Comparison of ENCODE assay signal across 19 mouse cellular contexts in the genomic region with DNA sequence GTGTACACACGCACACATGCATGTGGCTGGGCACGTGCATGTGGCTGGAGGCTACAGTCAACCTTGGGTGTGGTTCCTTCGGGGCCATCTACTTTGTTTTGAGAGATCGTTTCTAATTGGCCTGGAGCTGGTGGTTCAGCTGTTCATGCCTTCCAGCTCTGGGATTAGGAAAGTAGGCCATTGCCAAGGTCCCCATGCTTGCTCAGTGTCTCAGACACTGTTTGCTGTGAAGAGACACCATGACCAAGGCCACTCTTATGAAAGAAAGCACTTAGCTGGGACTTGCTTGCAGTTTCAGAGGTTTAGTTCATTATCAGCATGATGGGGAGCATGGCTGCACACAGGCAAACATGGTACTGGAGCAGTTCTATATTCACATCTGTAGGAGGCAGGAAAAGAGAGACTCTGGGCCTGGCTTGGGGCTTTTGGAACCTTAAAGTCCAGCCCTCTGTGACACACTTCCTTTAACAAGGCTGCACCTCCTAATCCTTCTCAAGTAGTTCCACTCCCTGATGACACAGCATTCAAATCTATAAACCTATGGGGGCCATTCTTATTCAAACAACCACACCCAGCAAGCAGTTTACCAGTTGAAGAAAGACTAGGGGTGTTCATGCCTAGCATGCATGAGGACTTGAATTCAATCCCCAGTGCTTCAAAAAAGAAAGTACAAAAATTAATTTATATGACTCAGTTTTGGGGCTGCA. TPM values are rescaled to one million over a fixed set of nuclear protein-coding genes. Genes with fewer than 3 reads are reported as not detected.
"Had no signal": no experiment of that assay in that cellular context is flagged by ENCODE, and none has a peak within 500 bp of the region (broad histone marks: within the 10 kb centered on the region; RNA-seq: fewer than 3 reads in every experiment).

No protein-coding gene starts in this region.

- H3K4me3 ChIP-seq: kidney, embryonic 15.5 days; limb, embryonic 10.5 days; midbrain, embryonic 13.5 days; stomach, embryonic 15.5 days had no signal

- H3K36me3 ChIP-seq: kidney, embryonic 15.5 days; limb, embryonic 10.5 days; midbrain, embryonic 13.5 days; stomach, embryonic 15.5 days had no signal

- H3K4me1 ChIP-seq: midbrain, embryonic 13.5 days had no signal

- H3K9ac ChIP-seq: kidney, embryonic 15.5 days; liver, embryonic 14.5 days; midbrain, embryonic 13.5 days; stomach, embryonic 15.5 days had no signal

- H3K27ac ChIP-seq: kidney, embryonic 15.5 days; limb, embryonic 10.5 days; liver, embryonic 14.5 days; midbrain, embryonic 13.5 days had no signal

- ATAC-seq: lung, postnatal 0 days; midbrain, embryonic 13.5 days had no signal

- H3K27me3 ChIP-seq: kidney, embryonic 15.5 days; midbrain, embryonic 13.5 days; stomach, embryonic 15.5 days had no signal

- H3K9me3 ChIP-seq: kidney, embryonic 15.5 days; limb, embryonic 10.5 days; midbrain, embryonic 13.5 days; stomach, embryonic 15.5 days had no signal

- H3K4me2 ChIP-seq: kidney, embryonic 15.5 days; midbrain, embryonic 13.5 days; stomach, embryonic 15.5 days had no signal

- DNase-seq: kidney, postnatal 14 days; lung, adult 2 months; lung, postnatal 36 days; right cerebral cortex, postnatal 14 days; thymus, postnatal 36 days had no signal

RNA-seq across cellular contexts. Expression of gene Scgb1a1, which starts 38.6 kb away (rescaled TPM):
- total RNA-seq: layer of hippocampus, adult 8-10 months; layer of hippocampus, postnatal 14 days; left cerebral cortex, adult 18-20 months; left cerebral cortex, postnatal 14 days; megakaryocyte progenitor cell, adult 5-6 weeks; midbrain, postnatal 0 days had no signal
- polyA plus RNA-seq: kidney, embryonic 15.5 days; limb, embryonic 10.5 days; limb, embryonic 14.5 days; liver, embryonic 14.5 days; midbrain, embryonic 13.5 days; midbrain, postnatal 0 days; neural tube, embryonic 14.5 days; stomach, embryonic 15.5 days had no signal
